Mouse (Mus musculus) cerebellum, adult (tissue): ENCODE data around the gene Sucnr1.
"Not testable (repeated sequence)": the region's sequence is repeated elsewhere in the genome, so short reads cannot be mapped to it uniquely, and the experiment has no call there.

Source experiments
- ATAC-seq: cut with Nextera tagmentation; 2 replicates; pipeline ENCODE4 v1.9.2; 2017; ENCODE audit warnings: mild to moderate bottlenecking, moderate library complexity, mixed read lengths; ENCODE audit not compliant: insufficient number of reproducible peaks, low FRiP score, low TSS enrichment

The Sucnr1 gene

DNA sequence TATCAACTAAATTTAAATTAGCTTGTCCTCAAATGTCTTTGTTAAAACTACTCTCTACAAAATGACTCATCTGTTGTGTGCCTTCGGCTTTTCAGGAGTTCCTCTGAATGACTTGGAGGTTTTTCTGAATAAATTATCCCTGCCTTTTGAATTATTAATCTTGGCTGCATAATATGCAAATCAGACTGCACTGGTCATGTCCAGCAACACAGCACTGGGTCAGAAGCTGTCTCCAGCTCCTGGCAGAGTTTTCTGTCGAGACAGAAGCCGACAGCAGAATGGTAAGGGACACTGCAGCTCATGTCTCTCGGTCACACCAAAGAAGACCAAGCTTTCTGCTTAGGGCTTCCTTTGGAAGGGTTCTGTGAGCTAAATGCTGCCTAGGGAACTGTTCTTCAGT lies at the start of gene Sucnr1:
Sucnr1 (plus strand) TSS at position 222 of the 400 bp plus-strand sequence.
- ATAC-seq: peak; percentile 58; the same call in 1 of the 2 replicates

DNA sequence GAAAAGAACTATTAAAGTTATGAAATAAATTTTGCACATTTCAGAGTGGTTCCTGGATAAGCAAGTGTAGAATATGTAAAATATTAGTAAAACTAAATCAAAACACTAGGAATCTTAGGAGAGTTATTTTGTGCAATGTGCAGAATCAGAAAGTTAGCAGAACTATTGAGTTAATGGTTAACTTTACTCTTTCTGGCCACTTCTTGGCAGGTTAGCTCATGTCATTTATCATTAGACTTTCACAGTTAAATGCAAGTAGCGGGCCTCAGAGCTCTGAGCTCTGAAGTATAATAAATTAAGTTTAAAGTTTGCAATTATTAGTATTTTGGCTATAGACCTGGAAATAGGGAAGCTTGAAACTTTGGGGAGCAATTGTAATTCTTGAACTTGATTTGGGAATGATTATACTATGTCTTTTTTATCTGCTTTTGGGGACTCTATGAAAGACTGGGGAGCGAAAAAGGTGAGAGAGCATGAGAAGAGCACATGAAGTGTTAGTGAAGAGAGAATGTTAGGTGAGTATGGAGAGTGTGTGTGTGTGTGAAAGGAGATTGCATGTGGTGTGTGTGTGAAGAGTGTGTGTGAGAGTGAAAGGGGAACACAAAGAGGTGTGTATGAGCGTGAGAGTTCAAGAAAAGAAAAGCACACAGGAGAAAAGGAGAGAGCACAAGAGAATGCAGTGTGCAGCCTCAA lies 35.3 kb upstream of the Sucnr1 start:
- no peak for ATAC-seq

DNA sequence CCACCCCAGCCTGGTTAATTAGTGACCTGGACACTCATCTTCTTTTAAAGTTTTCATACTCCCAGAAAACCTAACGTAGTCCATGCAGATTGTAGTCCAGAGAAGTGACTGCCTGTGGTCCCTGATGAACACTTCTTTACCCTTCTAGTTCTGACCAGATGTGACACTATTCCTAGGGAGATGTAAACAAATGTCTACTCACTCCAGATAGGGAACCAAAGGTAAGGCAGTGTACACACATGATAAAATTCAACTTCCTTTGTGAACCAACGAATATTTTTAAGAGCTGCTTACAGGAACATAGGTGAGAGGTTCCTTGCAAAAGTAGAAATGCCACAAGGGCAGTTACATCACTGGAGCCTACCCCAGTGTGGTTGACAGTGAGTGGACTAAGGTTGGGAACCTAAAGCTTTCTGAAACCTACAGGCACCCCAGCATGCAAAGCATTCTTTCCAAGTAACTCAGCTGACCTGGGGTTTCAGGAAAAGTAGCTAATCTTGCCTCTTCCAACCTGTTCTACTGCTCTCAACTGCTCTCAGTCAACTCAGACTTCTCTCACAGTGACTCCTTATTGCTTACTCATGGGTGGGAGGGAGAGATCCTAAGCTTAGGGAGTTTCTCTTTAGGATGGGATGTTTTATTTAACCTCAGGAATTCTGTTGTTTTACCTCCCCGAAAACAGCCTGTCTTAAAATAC lies 28.3 kb upstream of the Sucnr1 start:
- ATAC-seq: no peak

- ATAC-seq: no peak
Measured at GRCm38 (mm10) chr3:60053931-60054330, 27.7 kb upstream of the Sucnr1 start.

- no peak for ATAC-seq
Measured at GRCm38 (mm10) chr3:60056451-60056850, 25.2 kb upstream of the Sucnr1 start.

DNA sequence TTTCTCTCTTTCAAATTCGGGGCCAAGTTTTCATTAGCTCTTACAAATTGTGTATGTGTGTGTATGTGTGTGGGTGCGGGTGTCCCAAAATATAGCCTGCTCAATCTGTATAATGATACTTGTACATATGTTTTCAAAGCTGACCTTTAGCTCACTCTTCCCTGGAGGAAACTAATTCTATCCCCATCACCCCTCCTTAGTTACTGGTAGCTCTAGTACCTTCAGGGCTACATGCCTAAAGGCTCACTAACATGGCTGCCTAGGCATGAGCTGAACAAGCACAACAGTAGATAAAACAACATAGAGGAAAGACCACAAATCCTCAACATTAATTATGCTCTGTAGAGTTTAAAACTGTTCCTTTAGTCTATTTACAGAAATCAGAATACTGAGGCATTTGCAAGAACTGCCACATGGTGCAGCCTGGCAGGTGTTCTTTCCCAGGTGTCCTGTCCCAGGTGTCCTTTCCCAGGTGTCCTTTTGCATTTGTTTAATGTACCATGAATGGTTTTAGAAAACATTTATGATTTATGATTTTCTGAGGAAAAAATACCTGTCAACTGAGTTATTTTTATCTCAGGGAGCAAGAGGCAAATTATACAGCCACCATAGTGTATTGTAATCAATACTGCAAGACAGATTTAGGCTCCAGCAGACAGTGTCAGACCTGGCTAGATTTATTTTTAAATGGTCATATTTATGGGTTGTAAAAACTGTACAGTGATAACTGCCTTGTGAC lies 24.4 kb upstream of the Sucnr1 start:
- peak; percentile 91 for ATAC-seq

DNA sequence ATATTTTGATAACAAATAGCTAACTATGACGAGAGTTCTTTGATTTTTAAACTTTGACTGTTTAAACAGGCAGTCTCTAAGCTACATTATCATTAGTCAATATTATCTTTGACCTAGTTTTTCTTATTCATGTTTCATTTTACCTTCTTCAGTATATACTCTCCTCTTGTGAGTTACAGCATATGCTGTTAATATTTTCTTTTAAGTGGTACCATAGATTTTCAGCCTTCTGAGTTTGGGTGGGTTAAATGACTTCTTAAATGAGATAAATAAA lies 23.9 kb upstream of the Sucnr1 start:
- no peak for ATAC-seq

- no peak for ATAC-seq
Measured at GRCm38 (mm10) chr3:60078883-60079415, 2.7 kb upstream of the Sucnr1 start.

DNA sequence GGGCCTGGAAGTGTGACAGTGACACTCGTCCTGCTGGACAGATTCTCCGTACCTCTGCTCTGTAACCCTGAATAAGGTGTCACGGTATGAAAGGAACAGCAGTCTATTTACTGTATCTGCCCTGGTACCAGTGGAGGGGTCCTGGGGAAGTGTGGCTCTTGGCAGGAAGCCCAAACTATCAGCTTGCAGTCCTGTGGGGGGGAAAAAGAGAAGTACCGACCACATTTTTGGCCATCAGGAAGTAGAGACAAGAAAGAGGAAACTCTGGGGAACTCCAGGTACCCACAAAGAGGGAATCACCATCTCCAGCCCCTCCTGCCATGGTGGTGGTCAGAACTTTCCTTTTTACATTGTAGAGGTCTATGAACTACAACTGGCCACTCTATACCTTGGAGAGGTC lies 1.1 kb upstream of the Sucnr1 start:
- no peak for ATAC-seq

GRCm38 (mm10) chr3:60082746-60083145 lies 1.1 kb downstream of the Sucnr1 start:
- ATAC-seq: no peak

DNA sequence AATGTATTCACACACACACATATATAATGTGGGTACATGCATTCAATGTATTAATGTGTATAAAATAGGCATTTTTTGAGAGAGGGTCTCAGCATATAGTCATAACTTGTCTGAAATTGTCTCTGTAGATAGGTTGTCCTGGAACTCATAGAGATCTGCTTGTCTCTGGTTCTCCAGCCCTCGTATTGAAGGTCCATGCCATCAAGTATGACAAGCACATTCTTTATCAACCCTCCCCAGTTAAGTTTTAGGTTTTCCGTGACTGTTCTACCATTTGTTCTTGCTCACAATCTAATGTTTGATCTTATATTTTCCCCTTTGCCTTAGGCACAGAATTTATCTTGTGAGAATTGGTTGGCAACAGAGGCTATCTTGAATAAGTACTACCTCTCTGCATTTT lies 4.1 kb downstream of the Sucnr1 start:
- no peak for ATAC-seq

DNA sequence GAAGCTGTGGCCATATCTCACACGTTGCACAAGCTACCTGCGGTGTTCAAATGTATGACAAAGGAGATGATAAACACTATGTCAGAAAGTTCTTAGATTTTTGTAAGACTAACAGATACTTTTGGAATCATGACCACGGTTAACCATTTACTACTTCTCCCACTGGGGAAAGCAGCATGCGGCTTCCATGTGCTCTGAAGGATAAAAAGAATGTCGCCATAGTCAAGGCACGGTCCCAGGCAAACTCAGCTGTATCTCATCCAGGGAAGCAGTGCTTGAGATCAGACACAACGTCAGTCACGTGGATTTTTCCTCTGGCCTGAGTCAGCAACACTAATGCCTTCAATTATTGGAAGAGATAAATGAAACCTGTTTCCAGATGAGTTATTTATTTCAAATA lies 9.7 kb downstream of the Sucnr1 start:
- no peak for ATAC-seq

DNA sequence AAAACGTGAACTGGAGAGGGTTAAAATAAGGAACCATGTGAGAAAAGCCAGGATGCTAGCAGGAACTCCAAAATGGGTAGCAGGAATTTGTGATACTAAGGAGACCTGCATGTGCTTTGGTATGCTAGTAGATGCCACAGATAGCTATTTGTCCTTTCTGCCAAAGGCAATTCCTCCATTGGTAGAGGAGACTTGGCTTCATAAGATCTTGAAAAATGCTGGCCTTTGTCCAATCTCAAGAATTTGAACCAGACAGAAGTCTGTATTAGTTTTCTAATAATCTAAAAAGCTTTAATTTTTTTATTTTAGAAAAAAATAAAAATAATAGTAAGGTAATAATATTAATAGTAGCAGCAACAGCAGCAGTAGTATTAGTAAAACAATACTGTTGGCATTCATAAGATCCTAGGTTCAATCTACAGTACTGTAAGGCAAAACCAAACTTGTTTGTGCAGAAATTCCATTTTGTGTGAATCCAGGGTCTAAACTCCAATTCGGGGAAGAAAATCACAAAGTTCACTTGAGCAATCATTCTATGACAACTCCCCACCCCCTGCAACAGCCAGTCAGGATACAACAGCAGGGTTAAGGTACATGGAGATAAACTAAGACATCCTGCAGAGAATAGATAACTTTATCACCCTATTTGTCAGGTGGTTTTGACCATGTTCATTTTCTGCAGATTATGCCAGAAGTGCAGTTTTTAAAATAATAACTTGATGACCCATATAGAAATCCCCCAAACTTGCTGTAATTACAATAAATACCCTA lies 12.9 kb downstream of the Sucnr1 start:
- ATAC-seq: no peak

DNA sequence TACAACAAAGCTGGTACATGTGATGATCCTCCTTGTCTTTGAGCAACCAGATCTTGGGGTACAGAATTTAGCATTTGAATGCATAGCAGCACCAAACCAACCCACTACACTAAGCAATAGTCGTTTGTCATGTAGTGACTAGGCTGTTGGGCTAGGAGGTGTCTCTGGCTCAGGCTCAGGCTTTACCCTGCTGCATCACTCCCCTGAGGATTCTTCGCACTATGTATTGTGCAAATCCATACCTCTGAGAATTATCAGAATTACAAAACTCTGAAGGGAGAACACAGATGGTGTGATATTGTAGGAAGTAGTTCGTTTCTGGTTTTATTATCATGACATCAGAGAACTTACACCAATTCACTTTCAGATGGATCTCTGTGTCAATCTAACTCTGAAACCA lies 15.3 kb downstream of the Sucnr1 start:
- ATAC-seq: no peak

GRCm38 (mm10) chr3:60097485-60097884 lies 15.8 kb downstream of the Sucnr1 start:
- ATAC-seq: no peak

DNA sequence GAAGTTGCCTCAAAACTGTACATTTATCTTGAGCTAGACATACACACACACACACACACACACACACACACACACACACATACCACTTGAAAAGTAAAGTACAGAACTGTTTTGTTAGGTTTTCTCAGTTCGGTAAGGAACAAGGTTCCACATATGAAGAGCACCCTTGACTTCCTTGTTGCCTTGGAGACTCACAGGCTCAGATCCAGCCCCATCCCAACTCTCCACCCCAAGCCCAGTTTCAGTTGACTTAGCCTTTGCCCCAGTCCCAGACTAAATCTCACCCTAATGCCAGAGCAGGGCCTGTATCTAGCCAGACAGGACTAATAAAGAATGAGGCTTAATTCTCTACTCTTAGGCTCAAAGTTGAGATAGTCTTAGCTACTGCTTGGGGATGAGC lies 16.9 kb downstream of the Sucnr1 start:
- no peak for ATAC-seq

- no peak for ATAC-seq
Measured at GRCm38 (mm10) chr3:60104462-60105109, 22.9 kb downstream of the Sucnr1 start.

DNA sequence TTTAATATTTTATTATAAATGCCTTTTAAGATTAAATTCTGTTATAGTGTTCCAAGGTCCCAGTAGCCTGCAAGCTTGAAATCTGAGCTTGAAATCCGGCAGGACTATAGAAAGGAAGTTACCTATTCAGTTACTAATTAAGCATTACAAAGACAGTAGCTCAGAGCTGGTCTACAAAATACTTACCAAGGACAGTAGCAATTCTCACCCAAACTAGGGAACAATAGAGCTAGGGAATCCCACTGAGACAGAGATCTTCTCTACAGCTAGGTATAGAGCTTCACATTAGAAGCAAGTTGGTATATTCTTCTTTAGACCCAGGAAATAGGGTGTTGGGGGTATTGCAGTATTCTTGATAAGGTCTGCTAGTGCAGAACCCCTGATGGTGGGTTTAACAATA lies 24.8 kb downstream of the Sucnr1 start:
- not testable (repeated sequence) for ATAC-seq

- no peak for ATAC-seq
Measured at GRCm38 (mm10) chr3:60107736-60108135, 26.1 kb downstream of the Sucnr1 start.

DNA sequence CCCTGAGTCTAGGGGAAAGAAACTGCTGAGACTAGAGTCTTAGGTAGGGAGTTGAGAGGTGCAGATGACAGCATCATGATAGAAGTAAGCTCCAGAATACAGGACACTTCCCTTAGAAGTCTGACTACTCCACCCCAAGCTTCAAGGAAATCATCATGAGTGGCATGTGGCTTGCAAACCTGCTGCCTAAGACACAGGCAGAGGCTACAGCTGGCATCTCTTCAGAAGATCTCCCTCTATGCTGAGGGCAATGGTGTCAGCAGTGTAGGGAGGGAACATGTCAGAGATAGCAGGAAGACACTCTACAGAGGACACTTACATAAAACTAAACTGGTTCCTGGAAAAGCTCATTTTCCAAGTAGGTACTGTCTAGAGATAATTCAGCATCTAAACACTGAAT lies 27.1 kb downstream of the Sucnr1 start:
- ATAC-seq: 0 out of 2 replicates have a peak, but pooled peaks have one; percentile 61
